Mouse (Mus musculus): Measurements from ENCODE around the gene Tnf. TPM values are rescaled to one million over a fixed set of nuclear protein-coding genes. Genes with fewer than 3 reads are reported as not detected.

Tnf gene
- polyA plus RNA-seq, 1 experiment = 1.8 TPM

DNA sequence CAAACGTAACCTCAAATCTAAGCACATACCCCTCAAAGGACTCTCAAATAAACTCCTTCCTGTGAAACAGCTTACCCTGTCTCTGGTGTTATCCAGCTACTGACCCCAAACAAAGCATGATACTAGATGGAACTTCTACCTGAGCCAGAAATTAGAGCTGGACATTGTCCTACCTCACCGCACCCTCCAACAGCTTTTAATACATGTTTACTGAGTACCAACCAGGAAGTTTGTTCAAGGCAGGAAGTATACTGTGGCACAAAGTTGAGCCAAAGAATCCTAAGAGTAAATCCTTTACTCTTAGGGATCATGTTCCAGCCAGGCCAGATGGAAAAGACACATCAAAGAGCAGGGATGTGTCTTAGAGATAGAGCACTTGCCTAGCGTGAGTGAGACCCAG is 8.8 kb upstream of the Tnf start:
- WGBS = 23% methylated on average over 3 of the region's 3 CpGs
- H3K4me3 ChIP-seq (ENCODE audit: low read depth, low read length) = no peak overlapping the region
- no peaks in the 10 kb centered on the region for H3K36me3 ChIP-seq (ENCODE audit: control insufficient read depth, insufficient read depth, low read length)
- no peak for TF ChIP-seq CTCF (IDR thresholded peaks at IDR 0.05; ENCODE audit: extremely low read depth, insufficient read length, insufficient replicate concordance, low read depth, low read length)
- no peak for TF ChIP-seq POLR2A (IDR thresholded peaks at IDR 0.05; ENCODE audit: low read depth, low read length)
- peaks cover 24% of the 10 kb centered on the region for H3K4me1 ChIP-seq (ENCODE audit: control insufficient read depth, insufficient read depth, insufficient read length, low read length)
- H3K27me3 ChIP-seq (ENCODE audit: control insufficient read depth, insufficient read depth, low read length) = no peaks in the 10 kb centered on the region
- peak overlapping the region; percentile 70 for H3K27ac ChIP-seq (ENCODE audit: insufficient read depth, low read depth, low read length)

DNA sequence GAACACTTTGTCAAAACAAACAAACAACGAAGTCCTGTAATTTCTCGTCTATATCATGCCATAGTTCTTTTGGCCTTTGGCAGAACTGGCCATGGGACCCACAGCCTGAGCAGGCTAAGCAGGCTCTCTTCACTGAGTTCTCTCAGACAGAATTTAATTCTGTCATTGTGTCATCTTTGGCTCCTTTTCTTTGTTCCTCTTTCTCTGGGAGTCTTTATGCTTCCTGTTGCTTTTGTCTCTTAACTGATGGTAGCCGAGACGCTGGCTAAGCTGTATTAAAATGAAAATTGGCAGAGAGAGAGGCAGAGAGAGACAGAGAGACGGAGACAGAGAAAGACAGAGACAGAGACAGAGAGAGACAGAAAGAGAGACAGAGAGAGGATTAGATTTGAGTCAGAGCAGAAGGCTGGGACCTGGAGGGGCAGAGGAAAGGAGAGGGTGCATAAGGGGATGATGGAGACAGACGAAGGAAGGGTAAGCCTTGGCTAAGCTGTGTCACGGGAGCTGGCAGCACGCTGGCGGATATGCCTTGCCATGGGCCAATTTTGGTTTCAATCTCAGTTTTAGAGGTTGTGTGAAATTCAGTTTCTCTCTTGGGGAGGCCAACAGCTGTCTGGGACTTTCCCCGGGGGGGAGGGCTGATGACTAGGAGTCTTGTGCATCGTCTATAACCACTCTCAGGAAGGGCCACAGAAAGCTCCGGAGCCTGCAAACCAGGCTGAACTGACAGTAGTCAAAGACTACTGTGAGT is 8.2 kb upstream of the Tnf start:
- Histone ChIP-seq H3K4me1 (ENCODE audit: control insufficient read depth, insufficient read depth, insufficient read length, low read length) (peaks cover 28% of the 10 kb centered on the region), H3K36me3 (ENCODE audit: control insufficient read depth, insufficient read depth, low read length) (no peaks in the 10 kb centered on the region), H3K4me3 (ENCODE audit: low read depth, low read length) (no peak overlapping the region), H3K27ac (ENCODE audit: insufficient read depth, low read depth, low read length) (peak overlapping the region; percentile 70), H3K27me3 (ENCODE audit: control insufficient read depth, insufficient read depth, low read length) (no peaks in the 10 kb centered on the region)
- WGBS = 48% methylated on average over 12 of the region's 12 CpGs
- TF ChIP-seq CTCF (IDR thresholded peaks at IDR 0.05; ENCODE audit: extremely low read depth, insufficient read length, insufficient replicate concordance, low read depth, low read length) = no peak
- no peak for TF ChIP-seq POLR2A (IDR thresholded peaks at IDR 0.05; ENCODE audit: low read depth, low read length)

DNA sequence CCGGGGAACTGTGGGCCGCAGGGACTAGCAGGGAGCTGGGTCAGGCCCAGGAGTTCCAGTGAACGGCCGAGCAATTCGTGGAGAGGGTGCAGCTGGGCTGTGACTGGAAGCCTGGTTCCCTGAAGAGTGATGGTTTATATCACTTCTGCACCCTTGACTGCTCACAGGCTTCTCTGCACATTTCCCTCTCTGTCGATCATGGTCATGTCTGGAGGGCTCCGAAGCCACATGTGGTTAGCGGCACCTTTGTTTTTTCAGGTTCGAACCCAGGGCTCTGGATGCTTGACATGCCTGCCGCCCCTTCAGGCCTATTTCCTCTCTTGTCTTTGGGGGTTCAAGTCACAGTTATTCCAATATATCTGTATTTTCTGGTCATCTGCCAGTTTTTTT is 3.6 kb upstream of the Tnf start:
- no peaks in the 10 kb centered on the region for H3K27me3 ChIP-seq (ENCODE audit: control insufficient read depth, insufficient read depth, low read length)
- peaks cover 21% of the 10 kb centered on the region for H3K4me1 ChIP-seq (ENCODE audit: control insufficient read depth, insufficient read depth, insufficient read length, low read length)
- TF ChIP-seq CTCF (IDR thresholded peaks at IDR 0.05; ENCODE audit: extremely low read depth, insufficient read length, insufficient replicate concordance, low read depth, low read length) (no peak), POLR2A (IDR thresholded peaks at IDR 0.05; ENCODE audit: low read depth, low read length) (no peak)
- H3K27ac ChIP-seq (ENCODE audit: insufficient read depth, low read depth, low read length) = no peak overlapping the region
- peak overlapping the region; percentile 35; the same call in 1 of the 2 replicates for H3K4me3 ChIP-seq (ENCODE audit: low read depth, low read length)
- no peaks in the 10 kb centered on the region for H3K36me3 ChIP-seq (ENCODE audit: control insufficient read depth, insufficient read depth, low read length)
- WGBS = 76% methylated on average over 10 of the region's 10 CpGs

DNA sequence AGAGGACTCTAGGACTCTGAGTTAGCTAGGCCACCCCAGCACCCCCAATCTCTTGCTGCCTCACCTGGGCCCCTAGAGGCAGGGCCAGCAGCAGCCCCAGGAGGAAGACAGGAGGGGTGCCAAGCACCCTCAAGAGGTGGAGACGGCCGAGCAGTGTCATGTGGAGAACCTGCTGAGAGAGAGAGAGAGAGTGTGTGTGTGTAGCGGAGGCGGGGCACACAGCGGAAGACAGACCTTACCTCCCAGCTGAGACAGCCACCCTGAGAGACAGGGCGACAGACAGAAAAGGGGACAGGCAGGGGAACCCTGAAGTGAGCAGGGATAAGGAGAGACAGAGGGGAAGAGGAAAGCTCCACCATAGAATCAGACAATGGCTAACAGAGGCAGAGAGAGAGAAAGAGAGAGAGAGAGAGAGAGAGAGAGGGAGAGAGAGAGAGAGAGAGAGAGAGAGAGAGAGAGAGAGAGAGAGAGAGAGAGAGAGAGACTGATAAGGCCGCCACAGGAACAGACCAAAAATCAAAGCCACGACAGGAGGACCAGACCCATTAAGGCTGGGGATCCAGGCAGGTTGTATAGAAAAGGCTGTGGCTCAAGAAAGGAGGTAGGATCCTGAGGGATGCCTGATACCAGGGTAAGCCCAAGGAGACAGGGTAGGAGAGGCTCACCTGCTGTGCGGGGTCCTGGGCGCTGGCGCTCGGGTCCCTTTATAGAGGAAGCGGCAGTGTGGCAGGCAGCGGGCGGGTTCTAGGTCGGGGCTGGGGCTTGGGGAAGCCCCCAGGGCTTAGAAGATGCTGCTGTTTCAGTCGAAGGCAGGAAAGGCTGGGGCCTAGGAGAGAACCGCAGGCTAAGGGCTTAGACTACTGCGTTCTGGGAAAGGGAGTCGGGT is 2.9 kb upstream of the Tnf start, which contains the start of gene Lta:
TSS of gene Lta (minus strand) at position 858 of the 886 bp plus-strand sequence.
- H3K36me3 ChIP-seq (ENCODE audit: control insufficient read depth, insufficient read depth, low read length) = no peaks in the 10 kb centered on the region
- no peak within 1 kb of the TSS for H3K27ac ChIP-seq (ENCODE audit: insufficient read depth, low read depth, low read length)
- H3K4me1 ChIP-seq (ENCODE audit: control insufficient read depth, insufficient read depth, insufficient read length, low read length) = peaks cover 21% of the 10 kb centered on the region
- peak within 1 kb of the TSS; percentile 35; the same call in 1 of the 2 replicates for H3K4me3 ChIP-seq (ENCODE audit: low read depth, low read length)
- WGBS = 62% methylated on average over 20 of the region's 20 CpGs
- TF ChIP-seq CTCF (IDR thresholded peaks at IDR 0.05; ENCODE audit: extremely low read depth, insufficient read length, insufficient replicate concordance, low read depth, low read length) (no peak), POLR2A (IDR thresholded peaks at IDR 0.05; ENCODE audit: low read depth, low read length) (no peak)
- no peaks in the 10 kb centered on the region for H3K27me3 ChIP-seq (ENCODE audit: control insufficient read depth, insufficient read depth, low read length)

DNA sequence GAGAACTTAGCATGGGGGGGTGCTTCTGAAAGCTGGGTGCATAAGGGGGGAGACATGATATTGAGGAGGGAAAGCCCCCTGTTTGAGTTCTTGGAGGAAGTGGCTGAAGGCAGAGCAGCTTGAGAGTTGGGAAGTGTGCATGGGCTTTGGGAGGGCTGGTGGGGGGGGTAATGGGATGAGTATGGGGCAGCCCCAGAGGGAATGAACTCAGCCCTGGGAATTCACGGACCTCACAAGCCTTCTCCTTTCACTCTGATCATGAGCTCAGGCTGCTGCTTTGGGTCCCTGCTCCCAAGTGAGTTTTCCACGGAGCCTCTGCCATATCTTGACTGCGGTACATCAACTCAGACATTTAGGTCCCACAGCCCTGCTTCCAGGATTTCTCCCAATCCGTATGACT is 635 bp upstream of the Tnf start:
- Histone ChIP-seq H3K27ac (ENCODE audit: insufficient read depth, low read depth, low read length) (peak overlapping the region; percentile 30; the same call in 1 of the 2 replicates), H3K36me3 (ENCODE audit: control insufficient read depth, insufficient read depth, low read length) (no peaks in the 10 kb centered on the region), H3K4me1 (ENCODE audit: control insufficient read depth, insufficient read depth, insufficient read length, low read length) (peaks cover 22% of the 10 kb centered on the region), H3K27me3 (ENCODE audit: control insufficient read depth, insufficient read depth, low read length) (no peaks in the 10 kb centered on the region), H3K4me3 (ENCODE audit: low read depth, low read length) (no peak overlapping the region)
- 79% methylated on average over 4 of the region's 4 CpGs for WGBS
- no peak for TF ChIP-seq POLR2A (IDR thresholded peaks at IDR 0.05; ENCODE audit: low read depth, low read length)

DNA sequence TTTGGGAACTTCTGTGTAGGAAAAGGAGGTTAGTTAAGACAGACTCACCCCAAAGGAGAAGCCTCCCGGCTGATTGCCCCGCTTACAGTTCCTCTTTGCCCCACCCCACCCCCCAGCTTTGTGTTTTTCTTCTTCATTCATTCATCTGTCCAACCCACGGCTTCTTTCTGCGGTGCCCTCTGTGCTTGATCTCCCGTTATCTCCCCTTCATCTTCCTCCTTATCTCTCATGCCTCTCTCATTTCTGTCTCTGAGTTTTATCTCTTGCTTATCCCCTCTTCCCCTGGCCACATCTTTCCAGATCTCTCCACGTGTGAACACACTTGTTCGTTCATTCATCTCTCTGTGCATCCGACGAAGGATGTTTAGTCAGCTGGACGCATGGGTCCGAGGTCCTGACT is 679 bp downstream of the Tnf start:
- Histone ChIP-seq H3K27ac (ENCODE audit: insufficient read depth, low read depth, low read length) (no peak overlapping the region), H3K4me3 (ENCODE audit: low read depth, low read length) (peak overlapping the region; percentile 56), H3K4me1 (ENCODE audit: control insufficient read depth, insufficient read depth, insufficient read length, low read length) (peaks cover 26% of the 10 kb centered on the region), H3K36me3 (ENCODE audit: control insufficient read depth, insufficient read depth, low read length) (no peaks in the 10 kb centered on the region), H3K27me3 (ENCODE audit: control insufficient read depth, insufficient read depth, low read length) (no peaks in the 10 kb centered on the region)
- TF ChIP-seq CTCF (IDR thresholded peaks at IDR 0.05; ENCODE audit: extremely low read depth, insufficient read length, insufficient replicate concordance, low read depth, low read length) (no peak), POLR2A (IDR thresholded peaks at IDR 0.05; ENCODE audit: low read depth, low read length) (no peak)
- WGBS = 52% methylated on average over 11 of the region's 11 CpGs

DNA sequence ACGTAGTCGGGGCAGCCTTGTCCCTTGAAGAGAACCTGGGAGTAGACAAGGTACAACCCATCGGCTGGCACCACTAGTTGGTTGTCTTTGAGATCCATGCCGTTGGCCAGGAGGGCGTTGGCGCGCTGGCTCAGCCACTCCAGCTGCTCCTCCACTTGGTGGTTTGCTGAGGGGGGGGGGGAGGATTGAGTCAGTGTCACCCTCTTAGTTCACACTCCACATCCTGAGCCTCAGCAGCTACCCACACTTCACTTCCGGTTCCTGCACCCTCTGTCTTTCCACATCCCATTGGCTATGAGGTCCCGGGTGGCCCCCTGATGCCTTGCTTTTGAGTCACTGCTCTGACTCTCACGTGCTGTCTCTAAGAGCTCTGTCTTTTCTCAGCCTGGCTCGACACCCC is 1.4 kb downstream of the Tnf start:
- Histone ChIP-seq H3K36me3 (ENCODE audit: control insufficient read depth, insufficient read depth, low read length) (no peaks in the 10 kb centered on the region), H3K4me3 (ENCODE audit: low read depth, low read length) (peak overlapping the region; percentile 56), H3K4me1 (ENCODE audit: control insufficient read depth, insufficient read depth, insufficient read length, low read length) (peaks cover 28% of the 10 kb centered on the region), H3K27me3 (ENCODE audit: control insufficient read depth, insufficient read depth, low read length) (no peaks in the 10 kb centered on the region), H3K27ac (ENCODE audit: insufficient read depth, low read depth, low read length) (peak overlapping the region; percentile 42)
- TF ChIP-seq POLR2A (IDR thresholded peaks at IDR 0.05; ENCODE audit: low read depth, low read length) (no peak), CTCF (IDR thresholded peaks at IDR 0.05; ENCODE audit: extremely low read depth, insufficient read length, insufficient replicate concordance, low read depth, low read length) (no peak)
- WGBS = 68% methylated on average over 11 of the region's 11 CpGs

Measured in small intestine, adult 2 months (tissue).